Mouse (Mus musculus): ENCODE results near the gene Fam135a.

GRCm38 (mm10) chr1:24046730-24047510 lies 53.2 kb downstream of the Fam135a start:
- TF ChIP-seq CTCF (IDR thresholded peaks at IDR 0.05; ENCODE audit: low read depth) (no peak), EP300 (optimal IDR thresholded peaks at IDR 0.05) (no peak)

All from stomach, postnatal 0 days (tissue).